Mouse (Mus musculus) left cerebral cortex, adult 2 months (tissue): Measurements from ENCODE around the gene Hook2. TPM values are rescaled to one million over a fixed set of nuclear protein-coding genes. Genes with fewer than 3 reads are reported as not detected.
A peak's percentile ranks its signal among the peaks of the same experiment; 100 is the strongest.

Source experiments
- DNase-seq, 2 experiments: peaks; one replicate each; pipeline ENCODE4 v3.0.0; 2021 to 2022; ENCODE audit warnings: low spot score in 2 of 2, mixed read lengths in 1 of 2; ENCODE audit errors: extremely low spot score in 1 of 2
- H3K27ac ChIP-seq: fragments of 200-600 bp; 2 replicates; pipeline ENCODE4 v1.8.1; 2022
- H3K4me3 ChIP-seq: fragments of 200-600 bp; 2 replicates; pipeline ENCODE4 v1.8.1; 2022
- CTCF ChIP-seq: fragments of 200-600 bp; IDR thresholded peaks from 2 replicates; pipeline ENCODE4 v1.8.1; 2022; ENCODE audit warnings: antibody characterized with exemption, mild to moderate bottlenecking, moderate library complexity
- intact Hi-C: fragments of 180-260 bp; cut with DNase I; formaldehyde crosslinking; loops from one replicate; pipeline ENCODE4 v1.15.1; 2025
- long read RNA-seq, 2 experiments: library from polyadenylated mRNA; stranded (forward); transcript quantifications; one replicate each; pipeline ENCODE4 v2.0.0; 2021; ENCODE audit warnings: borderline mapping rate in 2 of 2
- total RNA-seq, 2 experiments: library from RNA; stranded (reverse); gene quantifications; 2 replicates each; pipeline ENCODE4 v1.2.3; 2021

Gene Hook2
- 10 to 100 TPM; 11.3 to 11.6 TPM for total RNA-seq
- long read RNA-seq, experiment 1, partial matches to known transcripts = 1 of 23 reads
- long read RNA-seq, experiment 1, other reads (novel, unspliced or antisense) = 21 of 23 reads
- long read RNA-seq, experiment 2, partial matches to known transcripts = 2 of 25 reads
- long read RNA-seq, experiment 2, other reads (novel, unspliced or antisense) = 22 of 25 reads

DNA sequence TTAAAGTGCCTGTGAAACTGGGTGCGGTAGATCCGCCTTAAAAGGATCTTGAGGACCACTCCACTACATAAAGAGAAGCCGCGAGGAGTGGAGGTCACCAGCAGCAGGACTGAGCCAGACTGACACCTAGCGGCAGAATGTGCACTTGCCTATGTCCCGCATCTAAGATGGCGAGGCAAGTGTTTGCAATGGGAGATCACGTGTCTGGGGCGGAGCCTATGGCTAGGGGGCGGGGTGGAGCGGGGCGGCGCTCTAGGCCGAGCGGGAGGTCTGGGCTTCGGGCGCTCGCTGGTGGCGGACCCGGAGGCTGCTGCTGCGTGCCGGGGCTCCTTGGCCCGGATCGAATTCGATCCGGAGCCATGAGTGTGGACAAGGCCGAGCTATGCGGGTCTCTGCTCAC is at the start of gene Hook2:
Gene Hook2, plus strand, starts transcription at position 255 of the 400 bp plus-strand sequence.
- Histone ChIP-seq H3K27ac (peak within 1 kb of the TSS; percentile 82), H3K4me3 (peak within 1 kb of the TSS; percentile 71)
- peak; percentile 70 for TF ChIP-seq CTCF
- intact Hi-C loops = loop anchor here (1.0 kb wide), 1 partner anchor 16 kb away; no protein-coding TSS in a partner anchor
- DNase-seq = peak; percentile 95 to 96

DNA sequence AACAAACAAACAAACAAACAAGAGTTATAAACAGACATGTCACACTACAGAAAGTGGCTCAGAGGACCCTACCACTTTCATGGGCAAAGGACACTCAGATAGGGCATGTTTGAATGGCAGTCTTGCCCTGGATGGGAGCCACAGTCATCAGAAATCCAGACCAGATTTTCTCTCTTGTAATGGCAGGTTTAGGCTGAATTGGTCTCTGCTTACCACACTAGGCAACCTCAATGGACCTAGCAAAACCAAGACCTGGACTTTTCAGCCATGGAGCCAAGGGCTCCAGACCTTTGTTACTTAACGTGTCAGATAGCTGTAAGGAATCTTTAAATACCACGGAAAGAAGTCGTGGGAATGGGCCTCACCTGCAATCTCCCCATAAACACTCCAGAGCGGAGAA is 46.7 kb upstream of the Hook2 start:
- Histone ChIP-seq H3K27ac (no peak overlapping the region), H3K4me3 (no peak overlapping the region)
- TF ChIP-seq CTCF = no peak
- intact Hi-C loops = no loop called here
- no peak for DNase-seq

DNA sequence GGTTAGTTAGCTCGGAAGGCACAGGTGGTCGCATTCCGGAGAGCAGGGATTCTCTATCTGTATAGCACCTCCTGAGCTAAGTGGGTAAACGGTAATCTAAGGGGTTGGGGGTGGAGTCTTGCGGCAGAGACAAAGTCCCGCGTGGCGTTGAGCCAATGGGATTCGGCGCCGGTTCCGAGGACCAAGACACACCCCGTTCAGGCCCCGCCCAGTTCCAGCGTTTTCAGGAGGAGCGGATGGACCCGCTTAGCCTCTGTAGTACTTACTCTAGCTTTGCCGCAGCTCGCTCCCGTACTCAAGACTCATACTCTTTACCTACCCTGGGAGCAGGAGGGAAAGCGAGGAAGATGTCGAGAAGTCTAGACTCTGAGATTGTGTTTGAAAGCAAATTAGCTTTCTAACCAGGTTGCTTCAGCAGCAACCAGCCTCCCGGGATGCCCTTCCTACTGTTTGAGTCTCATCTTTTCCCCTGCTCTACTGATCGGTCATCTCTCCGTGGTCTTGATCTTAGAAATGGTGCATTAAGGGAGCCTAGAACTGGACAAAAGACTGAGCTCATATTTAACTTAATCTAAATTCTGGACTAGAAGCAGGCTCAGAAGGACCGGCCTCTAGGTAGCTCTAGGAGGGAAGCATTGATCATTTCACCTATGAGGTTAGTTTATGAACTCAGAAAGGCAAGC is 45.8 kb upstream of the Hook2 start:
- Histone ChIP-seq H3K27ac (peak overlapping the region; percentile 8), H3K4me3 (peak overlapping the region; percentile 35)
- no peak for TF ChIP-seq CTCF
- intact Hi-C loops = no loop called here
- peak; percentile 70 to 78 for DNase-seq

DNA sequence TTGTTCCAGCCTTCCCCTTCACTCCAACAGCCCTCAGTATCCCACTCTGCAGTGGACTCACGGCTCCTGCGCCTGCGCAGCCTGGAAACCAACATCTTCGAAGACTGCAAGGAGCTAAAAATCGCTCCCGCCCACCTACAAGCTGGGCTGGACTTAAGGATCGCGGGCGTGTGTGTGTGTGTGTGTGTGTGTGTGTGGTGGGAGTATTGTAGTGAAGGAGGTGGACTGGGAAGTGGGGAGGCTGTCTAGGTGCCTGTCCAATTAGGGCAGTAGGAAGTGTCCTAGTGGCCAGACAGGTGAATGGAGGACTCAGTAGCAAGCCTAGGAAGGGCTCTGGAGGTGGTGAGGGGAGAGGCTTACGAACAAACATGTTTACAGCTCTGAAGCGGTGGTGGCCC is 45.2 kb upstream of the Hook2 start:
- DNase-seq = peak; percentile 69 to 78

DNA sequence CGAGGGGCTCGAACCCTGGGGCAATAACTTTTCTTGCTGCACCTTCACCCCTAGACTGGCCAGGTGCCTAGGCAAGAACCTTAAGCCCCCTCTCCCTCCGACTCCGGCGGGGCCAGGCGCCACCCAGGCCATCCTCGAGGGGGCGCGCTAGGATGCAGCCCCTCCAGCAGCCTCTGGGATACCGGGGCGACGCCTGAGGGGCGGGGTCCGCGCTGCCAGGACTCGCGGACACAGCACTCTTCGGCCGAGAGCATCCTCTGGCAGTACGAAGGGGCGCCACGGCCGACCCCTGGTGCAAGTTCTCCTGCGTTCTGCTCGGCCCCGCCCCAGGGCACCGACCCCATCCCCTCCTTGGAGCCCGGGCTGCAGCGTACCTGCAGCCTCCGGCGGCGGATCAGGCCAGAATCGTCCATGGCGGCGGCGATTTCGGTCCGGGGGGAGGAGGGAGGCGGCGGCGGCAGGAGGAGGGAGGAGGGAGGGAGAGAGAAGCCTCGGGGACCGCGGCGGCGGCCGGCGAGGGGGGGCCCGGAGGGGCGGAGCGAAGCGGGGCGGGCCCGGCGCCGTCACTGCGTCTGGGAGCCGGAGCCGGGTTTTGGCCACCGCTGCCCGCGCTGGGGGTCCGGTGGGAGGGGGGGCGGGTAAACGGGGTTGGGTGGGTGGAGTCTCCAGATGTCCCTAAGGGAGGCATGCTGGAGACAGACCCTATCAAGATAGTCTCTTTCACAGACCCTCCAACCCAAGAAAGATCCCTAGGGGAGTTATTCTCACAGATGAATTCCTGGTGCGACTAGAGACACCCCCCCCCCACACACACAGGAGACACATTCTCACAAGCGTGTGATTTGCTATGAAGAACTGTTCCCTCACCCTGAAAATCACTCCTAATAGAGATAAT is 44.5 kb upstream of the Hook2 start:
- peak in 1 of 2 experiments; percentile 51 for DNase-seq
- peak; percentile 59 for TF ChIP-seq CTCF
- H3K4me3 ChIP-seq = peak overlapping the region; percentile 71
- H3K27ac ChIP-seq = peak overlapping the region; percentile 83; the same call in 1 of the 2 replicates
- intact Hi-C loops = no loop called here

More for the DNA sequence above, 45.2 kb upstream of the Hook2 start:
- Histone ChIP-seq H3K27ac (peak overlapping the region; percentile 83), H3K4me3 (peak overlapping the region; percentile 71)
- TF ChIP-seq CTCF = no peak
- intact Hi-C loops = no loop called here

DNA sequence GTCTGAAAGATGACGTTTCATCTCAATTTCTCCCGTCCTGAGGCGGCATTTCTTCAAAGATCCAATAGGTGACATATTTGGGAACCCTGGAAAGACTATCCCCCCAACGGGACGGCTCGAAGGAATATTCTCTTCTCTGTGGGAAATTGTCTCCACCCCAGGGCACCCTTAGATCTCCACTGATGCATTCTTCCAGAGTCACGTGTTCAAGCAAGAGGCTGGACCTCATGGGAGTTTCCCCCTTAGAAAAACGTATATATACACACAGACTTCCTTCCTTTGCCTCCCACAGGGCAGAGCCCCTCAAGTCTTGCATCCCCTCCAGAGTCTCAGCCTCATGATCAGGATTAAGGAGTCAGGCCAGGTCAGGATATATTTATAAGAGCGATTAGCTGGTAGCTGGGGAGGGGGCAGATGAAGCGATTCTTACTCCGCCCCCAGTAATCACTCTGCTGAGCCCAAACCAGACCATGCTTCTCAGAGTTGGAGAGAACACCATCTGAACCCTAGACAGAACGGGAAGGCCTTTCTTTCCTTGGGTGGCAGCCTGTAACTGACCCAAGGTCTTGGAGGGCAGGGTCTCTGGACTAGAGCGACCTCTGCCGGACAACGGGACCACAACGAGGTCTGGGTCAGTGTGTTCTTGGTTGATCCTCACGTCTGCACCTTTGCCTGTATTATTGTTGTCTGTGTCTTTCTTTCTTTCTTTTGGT is 43.7 kb upstream of the Hook2 start, which contains the start of gene Rtbdn:
Gene Rtbdn, plus strand, starts transcription at position 464 of the 713 bp plus-strand sequence.
- Histone ChIP-seq H3K4me3 (peak within 1 kb of the TSS; percentile 71), H3K27ac (peak within 1 kb of the TSS; percentile 83; the same call in 1 of the 2 replicates)
- intact Hi-C loops = no loop called here
- DNase-seq = no peak
- peak; percentile 29 for TF ChIP-seq CTCF

DNA sequence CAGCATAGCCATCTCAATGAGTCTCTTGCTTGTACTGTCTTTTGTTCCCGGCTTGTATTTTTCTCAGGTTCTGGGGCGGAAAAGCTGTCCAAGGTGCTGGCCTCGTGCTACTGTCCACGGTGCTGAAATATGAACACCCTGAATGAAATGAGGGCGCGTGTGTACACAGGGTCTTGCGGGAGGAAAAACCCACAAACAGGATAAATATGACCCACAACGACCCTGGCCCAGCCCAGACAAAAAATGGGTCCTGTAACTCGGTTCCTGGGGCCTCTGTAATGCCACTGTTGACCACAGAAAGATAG is 43.2 kb upstream of the Hook2 start:
- H3K27ac ChIP-seq = no peak overlapping the region
- TF ChIP-seq CTCF = no peak
- intact Hi-C loops = no loop called here
- no peak for DNase-seq
- H3K4me3 ChIP-seq = no peak overlapping the region

DNA sequence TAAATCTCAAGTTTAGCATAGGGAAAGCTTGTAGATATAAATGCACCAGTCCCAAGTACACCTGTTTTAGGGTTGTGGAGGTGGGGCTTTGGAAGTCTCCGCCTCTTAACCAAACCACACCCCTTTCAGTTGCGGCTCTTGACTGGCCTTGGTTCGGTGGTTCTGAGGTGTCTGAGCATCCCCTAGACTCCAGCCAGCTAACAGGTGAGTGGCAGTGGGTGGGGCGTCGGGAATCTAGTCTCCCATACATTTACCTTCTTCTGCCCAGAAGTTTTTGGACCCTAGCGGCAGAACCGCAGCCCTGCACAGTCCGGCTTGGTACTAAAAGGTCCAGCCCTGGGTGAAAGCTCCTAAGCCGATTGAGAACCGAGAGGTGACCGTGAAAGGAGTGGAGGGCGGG is 40.6 kb upstream of the Hook2 start:
- intact Hi-C loops = no loop called here
- H3K27ac ChIP-seq = no peak overlapping the region
- TF ChIP-seq CTCF = no peak; the same call in 1 of the 2 replicates
- no peak overlapping the region for H3K4me3 ChIP-seq
- DNase-seq = no peak

DNA sequence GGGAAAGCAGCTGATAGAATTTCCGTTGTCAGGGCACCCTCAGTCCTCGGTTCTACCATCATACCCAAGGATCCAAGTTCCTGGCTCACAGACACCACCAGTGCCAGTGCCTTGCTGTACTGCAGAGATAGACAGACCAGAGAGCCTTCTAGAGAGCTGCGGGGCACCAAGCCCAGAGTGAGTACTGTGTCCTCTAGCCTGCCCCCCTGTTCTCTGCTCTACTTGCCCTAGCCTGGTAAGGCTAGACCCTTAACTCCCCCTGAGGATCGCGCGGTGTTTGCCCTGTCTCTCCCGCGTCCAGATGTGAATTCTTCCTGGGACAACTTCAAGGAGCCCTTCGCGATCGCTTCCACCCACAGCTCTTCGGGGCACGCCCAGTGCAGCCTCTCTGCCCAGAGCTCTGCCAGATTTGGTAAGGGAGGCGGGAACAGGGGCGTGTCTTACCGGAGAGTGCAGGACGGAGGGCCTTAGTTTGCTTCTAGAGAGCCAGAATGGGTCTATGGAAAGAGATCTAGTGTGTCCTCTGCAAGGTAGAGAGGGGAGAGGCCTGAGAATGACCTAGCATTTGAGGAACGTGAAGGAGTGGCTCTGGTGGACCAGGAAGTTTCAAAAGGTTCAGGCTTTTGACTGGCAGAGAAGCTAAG is 37.7 kb upstream of the Hook2 start:
- no peak for DNase-seq
- intact Hi-C loops = no loop called here
- Histone ChIP-seq H3K27ac (no peak overlapping the region), H3K4me3 (no peak overlapping the region)
- TF ChIP-seq CTCF = no peak

DNA sequence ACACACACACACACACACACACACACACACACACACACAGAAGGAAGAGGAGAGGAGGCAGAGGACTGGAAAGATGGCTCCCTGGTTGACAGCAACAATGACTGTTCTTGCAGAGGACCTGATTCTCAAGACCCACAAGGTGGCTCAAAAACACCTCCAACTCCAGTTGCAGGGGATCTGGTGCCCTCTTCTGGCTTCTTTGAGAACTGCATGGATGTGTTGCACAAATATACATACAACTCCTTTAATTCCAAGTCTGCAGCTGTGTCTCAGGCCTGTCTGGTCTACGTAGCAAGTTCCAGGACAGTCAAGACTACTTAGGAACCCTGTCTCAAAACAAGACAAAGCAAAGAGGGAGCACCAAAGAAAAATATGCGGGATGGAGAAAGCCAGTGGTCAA is 33.6 kb upstream of the Hook2 start:
- Histone ChIP-seq H3K4me3 (no peak overlapping the region), H3K27ac (no peak overlapping the region)
- peak; percentile 83 for TF ChIP-seq CTCF
- peak; percentile 62 to 81 for DNase-seq
- intact Hi-C loops = loop anchor here (2.0 kb wide), 1 partner anchor 28 kb away; no protein-coding TSS in a partner anchor

DNA sequence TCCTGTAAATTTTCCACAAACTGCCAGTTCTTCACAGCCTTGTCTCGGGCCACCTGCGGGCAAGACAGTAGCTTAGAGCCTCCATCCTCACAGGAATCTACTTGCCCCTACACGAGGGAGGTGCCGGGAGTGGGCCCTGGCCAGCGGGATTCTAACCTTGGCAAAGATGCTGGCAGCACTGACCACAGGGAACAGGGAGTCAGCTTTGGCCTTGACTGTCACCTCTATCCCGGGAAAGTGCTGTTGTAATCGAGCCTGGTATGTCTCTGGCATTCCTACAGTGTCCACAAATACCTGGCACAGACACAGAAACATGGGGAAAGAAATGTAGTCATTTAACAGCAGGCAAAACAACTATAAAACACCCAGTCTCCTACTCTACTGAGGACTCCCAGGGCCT is 30.6 kb upstream of the Hook2 start:
- Histone ChIP-seq H3K27ac (no peak overlapping the region), H3K4me3 (no peak overlapping the region)
- no peak for DNase-seq
- intact Hi-C loops = no loop called here
- TF ChIP-seq CTCF = no peak
